Mouse (Mus musculus): Measurements from ENCODE around the gene Scnm1.
"Not testable (repeated sequence)": the region's sequence is repeated elsewhere in the genome, so short reads cannot be mapped to it uniquely, and the experiment has no call there.

Gene Scnm1

DNA sequence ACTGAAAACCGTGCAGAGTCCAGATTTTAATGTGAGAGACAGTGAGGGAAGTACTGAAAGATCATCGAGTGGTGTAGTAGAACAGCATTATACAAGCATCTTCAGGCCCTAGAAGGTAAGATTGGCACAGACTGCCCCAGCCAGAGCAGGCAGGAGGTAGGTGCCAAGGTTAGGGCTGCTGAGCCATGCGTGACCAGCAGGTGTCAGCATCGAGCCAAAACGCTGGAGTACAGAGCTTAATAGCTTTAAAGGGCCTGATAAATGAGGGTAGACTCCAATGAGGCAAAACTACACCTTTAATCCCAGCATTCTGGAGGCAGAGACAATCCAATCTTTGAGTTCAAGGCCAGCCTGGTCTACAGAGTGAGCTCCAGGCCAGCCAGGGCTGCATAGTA, 8.8 kb upstream of the Scnm1 start:
- DNase-seq = peak; percentile 85

DNA sequence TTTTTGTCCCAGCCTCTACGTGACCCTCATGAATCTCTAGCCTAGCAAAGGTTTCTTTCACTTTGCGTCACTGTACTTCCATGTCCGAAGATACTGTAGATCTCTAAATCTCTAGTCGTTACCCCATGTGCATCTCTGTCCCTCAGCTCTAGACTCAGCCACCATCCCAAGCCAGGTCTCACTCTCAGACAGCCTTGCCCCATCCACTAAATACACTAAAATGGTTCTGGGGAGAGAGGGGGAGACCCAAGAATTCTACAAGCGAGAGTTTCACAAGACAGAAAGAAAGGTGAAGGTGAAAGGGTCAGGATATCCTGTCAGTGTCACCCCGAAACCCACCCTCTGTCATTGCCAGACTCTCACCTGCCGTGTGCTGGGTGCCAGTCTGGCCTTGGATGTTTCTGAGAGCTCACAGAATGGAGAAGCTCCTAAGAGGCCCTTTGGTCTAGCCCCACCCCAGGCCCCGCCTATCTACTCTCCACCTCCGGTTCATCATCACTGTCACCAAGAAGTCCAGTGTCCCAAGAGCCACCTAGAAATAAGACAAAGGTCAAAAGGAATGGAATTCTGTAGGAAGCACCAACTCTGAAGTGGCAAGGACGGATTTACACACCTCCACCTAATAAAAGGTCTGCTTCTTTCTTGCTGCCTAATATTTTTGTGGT, 8.3 kb upstream of the Scnm1 start, which contains the start of gene Tnfaip8l2:
Gene Tnfaip8l2, minus strand, starts transcription at position 409 of the 665 bp plus-strand sequence.
- no peak for DNase-seq

GRCm38 (mm10) chr3:95141474-95141873, 7.7 kb upstream of the Scnm1 start:
- DNase-seq = no peak

GRCm38 (mm10) chr3:95140795-95141194, 7.0 kb upstream of the Scnm1 start:
- no peak for DNase-seq

- DNase-seq = no peak
Observed at GRCm38 (mm10) chr3:95140289-95140595, 6.4 kb upstream of the Scnm1 start.

DNA sequence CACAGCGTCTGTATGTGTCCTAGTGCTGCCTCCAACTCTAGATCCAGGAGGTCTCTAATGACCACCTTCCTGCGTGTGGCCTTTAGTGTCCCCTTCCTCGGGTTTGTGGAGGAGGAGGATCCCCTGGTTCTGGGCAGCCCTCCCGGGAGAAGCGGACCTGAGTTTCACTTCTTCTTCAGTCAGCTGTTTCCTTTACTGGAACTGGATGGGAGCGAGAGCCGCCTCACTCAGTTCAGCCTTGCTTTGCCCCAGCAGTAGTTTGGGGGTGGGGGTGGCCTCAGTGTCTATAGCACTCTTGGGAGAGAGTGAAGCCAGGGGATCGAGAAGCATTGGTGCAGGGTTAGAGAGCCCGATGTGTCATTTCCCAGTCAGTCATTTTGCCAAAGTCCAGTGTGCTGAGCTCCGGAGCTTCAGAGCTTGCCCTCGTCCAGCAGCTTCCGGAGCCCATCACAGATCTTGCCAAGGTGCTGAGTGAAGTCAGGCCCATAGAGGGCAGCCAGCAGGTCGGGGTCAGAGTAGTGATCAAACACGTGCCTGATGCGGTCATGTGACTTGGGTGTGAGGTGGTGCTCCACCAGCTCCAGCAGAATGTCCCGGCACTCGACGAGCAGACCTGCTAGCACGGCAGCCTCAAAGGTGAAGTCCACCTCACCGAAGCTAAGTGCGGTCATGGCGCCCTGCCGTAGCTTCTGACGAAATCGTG, 5.9 kb upstream of the Scnm1 start:
- no peak for DNase-seq

GRCm38 (mm10) chr3:95136336-95136735, 2.5 kb upstream of the Scnm1 start:
- no peak for DNase-seq

GRCm38 (mm10) chr3:95135433-95136052, 1.7 kb upstream of the Scnm1 start:
- DNase-seq = no peak

- peak; percentile 36 for DNase-seq
Observed at GRCm38 (mm10) chr3:95135023-95135422, 1.2 kb upstream of the Scnm1 start.

GRCm38 (mm10) chr3:95134133-95134532, 322 bp upstream of the Scnm1 start:
- DNase-seq = not testable (repeated sequence)

DNA sequence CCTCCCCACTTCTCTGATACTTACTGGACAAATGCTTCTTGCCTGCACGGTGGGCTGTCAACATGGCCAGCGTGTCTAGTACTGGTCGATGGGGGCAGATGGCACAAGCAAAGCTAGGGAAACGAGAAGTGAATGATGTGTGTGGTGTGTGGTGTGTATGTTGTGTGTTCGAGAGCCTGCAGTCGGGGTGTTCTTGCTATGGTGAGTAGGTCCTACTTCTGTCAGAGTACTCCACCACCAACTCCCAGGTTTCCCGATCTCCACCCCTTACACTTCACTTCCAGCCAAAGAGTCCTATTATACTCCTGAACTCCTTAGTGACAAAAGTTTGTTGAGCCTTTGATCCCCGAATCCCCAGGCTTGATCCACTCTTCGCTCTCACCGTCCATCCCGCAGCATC, 635 bp downstream of the Scnm1 start:
- DNase-seq = no peak

- DNase-seq = not testable (repeated sequence)
Observed at GRCm38 (mm10) chr3:95132389-95132788, 1.4 kb downstream of the Scnm1 start.

DNA sequence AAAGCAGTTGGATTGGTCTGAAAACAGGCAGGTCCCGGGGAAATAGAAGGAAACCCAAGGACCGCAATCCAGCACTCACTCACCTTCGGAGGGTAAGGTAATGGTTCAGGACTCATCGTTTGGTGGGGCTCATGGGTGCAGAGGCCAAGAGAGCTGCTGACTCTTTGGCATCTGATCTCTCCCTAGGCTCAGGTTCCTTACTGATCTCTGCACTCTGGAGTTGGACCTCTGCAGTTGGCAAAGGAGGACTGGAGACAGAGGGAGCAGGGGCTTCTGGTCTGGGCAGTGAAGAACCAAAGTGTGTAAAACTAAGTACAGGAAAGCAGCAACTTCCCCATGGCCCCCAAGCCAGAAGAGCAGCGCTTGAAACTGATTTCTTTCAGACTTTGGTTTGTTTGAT, 3.7 kb downstream of the Scnm1 start:
- no peak for DNase-seq

DNA sequence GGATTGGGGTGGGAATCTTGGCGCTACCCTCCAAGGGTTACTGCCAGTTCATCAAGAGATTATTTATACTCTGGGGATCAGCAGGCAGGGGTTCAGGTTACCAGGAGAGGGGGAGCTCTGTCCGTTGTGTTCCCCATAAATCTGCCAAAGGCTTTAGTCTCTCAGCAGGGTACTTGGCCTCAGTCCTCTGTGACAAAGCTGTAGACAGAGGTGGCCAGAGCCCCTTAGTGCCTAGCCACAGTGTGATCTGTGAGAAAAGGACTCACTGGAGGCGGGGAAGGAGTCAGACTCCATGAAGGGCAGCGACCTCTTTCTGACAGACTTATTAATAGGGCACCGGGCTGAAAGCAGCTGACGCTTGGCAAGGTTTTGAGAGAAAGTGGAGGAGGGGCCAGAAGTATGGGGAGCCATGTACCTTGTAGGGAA, 4.6 kb downstream of the Scnm1 start:
- DNase-seq = no peak

DNA sequence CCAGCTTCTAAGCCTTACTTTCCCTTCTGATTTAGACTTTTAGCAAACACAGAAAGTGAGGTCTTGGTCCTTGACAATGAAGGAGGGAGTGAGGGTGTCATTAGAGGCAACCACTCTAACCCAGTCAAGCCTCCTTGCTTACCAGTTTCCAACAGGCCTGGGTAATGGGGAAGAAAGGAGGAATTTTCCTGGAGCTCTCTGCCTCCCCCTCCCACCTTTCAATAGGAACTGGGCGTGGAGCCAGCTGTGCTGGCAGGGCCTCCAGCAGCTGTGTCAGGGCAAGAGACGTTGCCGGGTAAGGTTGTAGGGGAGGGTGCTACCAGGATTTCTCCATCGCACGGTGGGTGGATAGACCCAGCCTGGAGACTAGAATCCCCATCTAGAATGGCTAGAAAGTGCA, 8.8 kb downstream of the Scnm1 start:
- DNase-seq = peak; percentile 24

GRCm38 (mm10) chr3:95124246-95124645, 9.6 kb downstream of the Scnm1 start, which contains the start of gene Tmod4:
Gene Tmod4 (plus strand): TSS chr3:95124476.
- peak; percentile 44 for DNase-seq

DNA sequence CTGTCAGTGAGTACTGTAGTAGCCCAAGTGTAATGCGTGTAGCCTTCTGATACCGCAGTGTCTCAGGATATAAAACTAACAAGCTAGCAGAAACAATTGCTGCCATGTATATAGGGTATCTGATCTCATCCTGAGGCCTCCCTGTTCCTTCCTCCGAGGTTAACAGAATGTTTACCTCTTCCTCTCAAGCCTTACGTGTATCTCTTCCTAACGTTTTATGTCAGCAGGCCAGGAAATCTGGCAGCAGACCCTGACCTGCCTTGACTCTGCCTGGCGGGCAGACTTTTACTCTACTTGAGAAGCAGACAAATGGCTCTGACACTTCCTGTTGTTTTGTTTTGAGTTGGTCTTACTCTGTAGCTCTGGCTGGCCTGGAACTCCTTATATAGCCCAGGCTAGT, 12.2 kb downstream of the Scnm1 start:
- no peak for DNase-seq

DNA sequence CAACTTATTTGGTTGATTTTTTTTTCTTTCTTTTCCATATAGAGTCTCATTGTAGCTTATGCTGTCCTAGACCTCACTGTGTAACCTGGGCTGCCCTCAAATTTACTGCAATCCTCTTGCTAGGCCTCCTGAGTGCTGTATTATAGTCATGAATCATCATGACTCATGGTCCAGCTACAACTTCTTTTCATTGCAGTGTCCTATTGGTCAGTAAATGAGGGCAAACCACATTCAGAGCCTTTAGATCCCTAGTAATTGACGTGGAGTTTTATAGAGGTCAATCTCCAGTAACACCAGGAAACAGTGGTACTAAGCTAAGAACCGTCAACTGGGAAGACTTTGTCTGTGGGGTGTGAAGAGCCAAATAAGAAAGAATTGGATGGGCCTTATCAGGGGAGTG, 16.1 kb downstream of the Scnm1 start:
- no peak for DNase-seq

DNA sequence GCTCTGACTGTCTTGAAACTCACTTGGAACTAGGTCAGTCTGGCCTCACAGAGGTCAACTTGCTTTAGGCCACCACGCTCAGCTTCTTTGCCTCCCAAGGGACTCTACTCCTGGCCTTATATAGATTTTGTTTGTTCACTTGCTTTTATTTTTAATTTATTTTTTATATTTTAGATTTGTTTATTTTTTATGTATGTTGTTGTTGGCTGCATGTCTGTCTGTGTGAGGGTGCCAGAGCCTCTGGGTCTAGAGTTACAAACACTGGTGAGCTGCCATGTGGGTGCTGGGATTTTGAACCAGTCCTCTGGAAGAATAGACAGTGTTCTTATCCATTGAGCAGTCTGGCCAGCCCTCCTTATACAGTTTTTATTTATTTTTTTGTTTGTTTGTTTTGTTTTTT, 21.1 kb downstream of the Scnm1 start:
- no peak for DNase-seq

GRCm38 (mm10) chr3:95110911-95111726, 22.7 kb downstream of the Scnm1 start, which contains the start of gene Vps72:
Gene Vps72 (plus strand): TSS chr3:95111022.
- peak; percentile 95 for DNase-seq

- peak; percentile 25 for DNase-seq
Observed at GRCm38 (mm10) chr3:95107898-95108297, 25.9 kb downstream of the Scnm1 start.

DNA sequence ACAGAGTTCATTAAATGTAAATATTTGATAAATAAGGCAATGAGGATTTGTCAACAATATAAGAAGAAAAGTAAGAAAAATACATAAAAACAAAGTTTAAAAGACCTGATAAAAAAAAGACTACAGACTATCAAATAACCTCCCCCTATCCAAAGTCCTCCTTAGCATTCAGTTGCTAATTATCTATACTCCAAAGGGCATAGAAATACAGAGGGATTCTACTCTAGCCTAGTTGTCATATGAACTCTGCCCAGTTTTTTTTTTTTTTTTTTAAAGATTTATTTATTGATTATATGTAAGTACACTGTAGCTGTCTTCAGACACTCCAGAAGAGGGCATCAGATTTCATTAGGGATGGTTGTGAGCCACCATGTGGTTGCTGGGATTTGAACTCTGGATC, 26.5 kb downstream of the Scnm1 start:
- DNase-seq = not testable (repeated sequence)
